Mouse (Mus musculus): ENCODE measurements around the gene Grb10. TPM values are rescaled to one million over a fixed set of nuclear protein-coding genes. Genes with fewer than 3 reads are reported as not detected.

Grb10 gene
- polyA plus RNA-seq, 1 experiment from 2014 or later = 345 TPM

DNA sequence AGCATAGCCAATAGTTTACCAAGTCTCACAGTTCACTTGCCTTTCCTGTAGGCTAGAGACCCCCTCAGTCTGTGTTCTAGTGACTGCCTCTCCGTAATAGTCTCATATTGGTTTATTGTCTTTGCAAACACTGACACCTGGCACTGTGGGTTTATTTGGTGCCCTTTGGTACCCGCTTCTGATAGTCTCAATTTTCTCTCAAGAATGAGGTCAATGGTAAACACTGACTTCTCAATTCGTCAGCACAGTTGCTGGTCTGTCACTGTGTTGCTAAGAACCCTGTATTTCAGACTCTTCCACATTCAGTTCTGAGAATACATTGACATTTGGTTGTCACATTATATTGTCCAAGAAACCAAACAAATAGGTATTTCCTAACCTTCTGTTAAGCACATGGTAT, 150.4 kb downstream of the Grb10 start:
- Histone ChIP-seq H3K27me3 (no peaks in the 10 kb centered on the region), H3K9ac (no peak overlapping the region), H3K4me2 (no peak overlapping the region), H3K4me1 (peaks cover 20% of the 10 kb centered on the region; the same call in 1 of the 2 replicates), H3K27ac (no peak overlapping the region), H3K4me3 (replicated peaks) (no peak overlapping the region), H3K9me3 (no peaks in the 10 kb centered on the region), H3K36me3 (replicated peaks) (no peaks in the 10 kb centered on the region)
- ATAC-seq (ENCODE audit: low FRiP score) = no peak
- WGBS = 86% methylated on average over 3 of the region's 3 CpGs

DNA sequence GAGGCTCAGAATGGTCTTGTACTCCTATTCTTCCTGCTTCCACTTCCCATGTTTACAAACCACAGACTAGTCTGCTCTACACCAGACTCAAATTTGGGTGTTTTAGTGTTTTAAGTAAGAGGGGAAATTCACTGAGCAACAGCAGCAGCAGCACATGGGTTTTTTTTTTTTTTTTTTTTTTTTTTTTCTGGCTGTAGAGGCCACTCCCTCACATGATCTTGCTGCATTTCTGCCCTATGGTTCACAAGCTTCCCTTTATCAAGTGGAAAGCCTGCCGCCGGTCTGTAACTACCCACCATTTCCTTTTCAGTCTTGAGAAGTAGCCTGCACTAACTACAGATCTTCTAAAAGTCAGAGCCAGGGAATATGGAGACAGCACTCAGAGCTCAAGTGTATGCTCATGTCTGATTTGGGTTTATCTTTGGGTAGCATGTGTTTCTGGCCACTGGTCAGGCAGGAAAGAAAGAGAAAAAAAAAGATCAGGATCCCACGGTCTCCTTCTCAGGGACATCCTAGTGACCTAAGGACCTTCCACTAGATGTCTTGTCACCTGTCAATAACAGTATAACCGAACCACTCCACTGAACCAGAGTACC, 152.0 kb downstream of the Grb10 start:
- Histone ChIP-seq H3K27me3 (no peaks in the 10 kb centered on the region), H3K4me2 (no peak overlapping the region), H3K27ac (no peak overlapping the region), H3K4me3 (replicated peaks) (no peak overlapping the region), H3K9me3 (no peaks in the 10 kb centered on the region), H3K4me1 (peaks cover 24% of the 10 kb centered on the region), H3K36me3 (replicated peaks) (no peaks in the 10 kb centered on the region), H3K9ac (no peak overlapping the region)
- no peak for ATAC-seq (ENCODE audit: low FRiP score)
- 56% methylated on average over 4 of the region's 4 CpGs for WGBS

DNA sequence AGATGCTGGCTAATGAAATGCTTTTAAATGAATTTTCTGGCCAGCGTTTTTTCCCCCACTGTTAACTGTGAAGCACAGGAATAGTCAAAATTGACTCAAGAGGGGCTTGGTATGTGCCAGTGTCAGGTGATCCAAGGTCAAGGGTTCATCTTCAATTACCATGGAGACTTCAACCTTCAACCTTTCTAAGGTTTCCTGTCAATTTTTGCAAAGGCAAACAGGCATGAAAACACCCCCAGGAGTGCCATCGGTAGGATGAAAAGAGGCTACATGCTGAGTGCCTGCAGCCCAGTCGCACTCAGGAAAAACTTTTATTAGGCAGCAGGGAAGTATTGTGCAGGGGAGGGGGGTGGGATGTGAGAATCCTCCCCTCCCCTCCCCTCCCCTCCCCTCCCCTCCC, 152.6 kb downstream of the Grb10 start:
- H3K4me3 ChIP-seq (replicated peaks) = no peak overlapping the region
- no peaks in the 10 kb centered on the region for H3K9me3 ChIP-seq
- H3K36me3 ChIP-seq (replicated peaks) = no peaks in the 10 kb centered on the region
- no peak overlapping the region for H3K27ac ChIP-seq
- WGBS = 12% methylated on average over 3 of the region's 3 CpGs
- no peak for ATAC-seq (ENCODE audit: low FRiP score)
- H3K4me2 ChIP-seq = no peak overlapping the region
- no peak overlapping the region for H3K9ac ChIP-seq
- peaks cover 30% of the 10 kb centered on the region for H3K4me1 ChIP-seq
- no peaks in the 10 kb centered on the region for H3K27me3 ChIP-seq

DNA sequence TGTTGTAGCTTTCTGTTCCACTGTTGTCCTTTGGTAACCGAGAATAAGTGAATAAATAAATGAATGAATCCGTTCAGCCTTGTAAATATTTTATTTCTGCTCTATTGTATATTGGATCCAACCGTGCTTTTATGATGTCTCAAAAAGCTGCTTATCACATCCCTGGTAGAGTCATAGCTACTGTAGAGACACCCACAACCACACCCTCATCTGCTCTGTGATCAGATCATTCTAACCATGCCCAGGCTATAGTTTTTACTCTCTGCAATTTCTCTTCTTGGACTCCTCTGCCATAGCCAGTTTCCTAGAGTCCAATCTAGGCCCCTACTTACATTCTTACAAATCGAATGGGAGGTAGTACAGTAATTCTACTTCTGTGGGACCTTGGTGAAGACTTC, 153.2 kb downstream of the Grb10 start:
- H3K4me1 ChIP-seq = peaks cover 30% of the 10 kb centered on the region
- 84% methylated on average over 4 of the region's 4 CpGs for WGBS
- no peak overlapping the region for H3K27ac ChIP-seq

DNA sequence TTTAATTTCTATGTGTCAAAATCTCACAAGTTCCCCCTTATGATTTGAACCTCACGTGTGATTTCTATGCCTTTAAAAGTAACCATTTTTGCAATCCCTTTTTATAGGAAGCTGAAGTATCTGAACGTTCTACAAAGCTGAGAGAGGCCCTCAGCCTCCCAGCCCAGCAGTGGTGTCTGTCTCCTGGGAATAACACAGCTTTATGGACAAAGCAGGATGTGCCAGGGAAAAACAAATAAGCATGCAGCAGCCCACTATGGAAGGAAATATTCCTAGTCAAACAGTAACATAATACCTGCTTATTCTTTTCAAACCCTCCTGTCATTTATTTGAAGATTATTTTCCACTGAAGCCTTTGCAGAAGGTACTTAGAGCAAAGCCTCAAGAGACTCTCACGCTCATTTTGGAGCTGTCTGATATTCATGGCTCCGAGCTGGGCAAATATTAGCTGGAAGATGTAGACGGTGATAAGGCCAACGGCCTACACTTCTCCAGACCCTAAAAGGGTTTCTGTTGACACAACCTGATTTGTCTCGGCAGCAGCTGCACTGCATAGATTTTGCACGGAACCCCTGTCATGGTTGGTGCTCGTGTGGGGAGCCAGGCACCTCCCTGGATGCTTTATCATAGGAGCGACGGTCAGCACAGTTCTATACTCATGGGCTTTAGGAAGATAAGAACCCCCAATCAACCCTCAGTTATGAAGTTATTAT, 153.8 kb downstream of the Grb10 start:
- ATAC-seq (ENCODE audit: low FRiP score) = peak; percentile 37; the same call in 1 of the 2 replicates
- H3K9me3 ChIP-seq = no peaks in the 10 kb centered on the region
- no peak overlapping the region for H3K4me3 ChIP-seq (replicated peaks)
- peak overlapping the region; percentile 66; the same call in 1 of the 2 replicates for H3K27ac ChIP-seq
- no peaks in the 10 kb centered on the region for H3K36me3 ChIP-seq (replicated peaks)
- no peak overlapping the region for H3K9ac ChIP-seq
- peaks cover 12% of the 10 kb centered on the region; the same call in 1 of the 2 replicates for H3K27me3 ChIP-seq
- H3K4me1 ChIP-seq = peaks cover 30% of the 10 kb centered on the region
- H3K4me2 ChIP-seq = no peak overlapping the region
- 66% methylated on average over 11 of the region's 11 CpGs for whole genome bisulfite sequencing

More for the DNA sequence above, 153.2 kb downstream of the Grb10 start:
- Histone ChIP-seq H3K4me2 (no peak overlapping the region), H3K9me3 (no peaks in the 10 kb centered on the region), H3K4me3 (replicated peaks) (no peak overlapping the region), H3K9ac (no peak overlapping the region), H3K27me3 (0 out of 2 replicates have a peak, but pooled peaks cover 6% of the 10 kb centered on the region), H3K36me3 (replicated peaks) (no peaks in the 10 kb centered on the region)
- ATAC-seq (ENCODE audit: low FRiP score) = no peak

DNA sequence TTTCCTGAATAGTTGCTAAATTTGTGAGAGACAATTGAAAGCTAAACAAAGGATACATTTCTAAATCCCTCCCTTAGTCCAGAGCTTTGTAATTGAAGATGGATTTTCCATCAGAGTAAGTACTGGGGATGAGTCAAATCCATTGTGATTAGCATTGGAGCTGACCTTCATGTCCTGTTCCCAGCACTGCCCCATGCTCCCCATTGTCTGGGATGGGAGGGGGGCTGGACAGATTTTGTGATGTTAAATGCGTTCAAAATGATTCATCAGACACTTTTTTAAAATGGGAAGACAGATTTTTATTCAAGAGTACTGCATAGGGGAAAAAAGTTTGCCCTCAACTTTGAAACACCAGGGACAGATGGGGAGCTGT, 156.7 kb downstream of the Grb10 start:
- Histone ChIP-seq H3K4me3 (replicated peaks) (no peak overlapping the region), H3K27ac (no peak overlapping the region), H3K4me1 (peaks cover 48% of the 10 kb centered on the region), H3K9ac (no peak overlapping the region), H3K9me3 (no peaks in the 10 kb centered on the region), H3K36me3 (replicated peaks) (no peaks in the 10 kb centered on the region), H3K4me2 (no peak overlapping the region), H3K27me3 (peaks cover 15% of the 10 kb centered on the region; the same call in 1 of the 2 replicates)
- WGBS = 46% methylated on average over 1 of the region's 1 CpGs
- no peak for ATAC-seq (ENCODE audit: low FRiP score)

DNA sequence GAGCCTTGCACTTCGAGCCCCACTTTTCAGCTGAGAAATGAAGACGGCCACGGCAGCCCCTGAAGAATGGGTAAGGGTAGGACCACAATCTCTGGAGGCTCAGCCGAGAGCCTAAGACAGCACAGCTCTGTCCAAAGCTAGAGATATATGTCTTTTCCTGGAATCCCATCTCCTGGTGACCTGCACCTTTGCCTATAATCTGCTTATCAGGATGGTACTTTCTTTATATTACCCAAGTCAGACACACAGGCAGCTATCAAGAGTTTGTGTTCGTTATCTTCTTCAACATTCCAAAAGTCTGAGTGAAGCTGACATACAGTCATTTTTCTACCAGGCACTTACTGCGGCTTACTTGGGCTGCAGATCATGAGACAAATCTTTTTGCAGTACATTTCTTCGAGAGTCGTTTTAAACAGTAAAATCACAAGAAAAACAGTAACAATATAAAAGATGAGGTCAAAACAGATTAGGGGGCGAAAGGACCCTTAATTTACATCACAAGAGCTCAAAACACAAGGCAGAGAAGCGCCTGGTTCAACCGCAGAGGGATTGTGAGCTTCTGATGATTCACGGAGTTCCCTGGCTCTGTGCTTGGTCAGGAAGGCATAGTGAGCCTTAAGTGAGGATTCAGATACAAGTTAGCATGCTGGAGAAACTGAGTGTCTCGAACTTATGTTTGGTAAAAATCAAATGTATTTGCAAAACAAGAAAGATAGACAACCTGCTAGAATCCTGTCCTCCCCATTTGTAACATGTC, 157.3 kb downstream of the Grb10 start:
- Histone ChIP-seq H3K4me2 (no peak overlapping the region), H3K9me3 (no peaks in the 10 kb centered on the region), H3K9ac (no peak overlapping the region), H3K36me3 (replicated peaks) (no peaks in the 10 kb centered on the region), H3K27me3 (peaks cover 15% of the 10 kb centered on the region; the same call in 1 of the 2 replicates), H3K27ac (0 out of 2 replicates have a peak overlapping the region, but pooled peaks have one; percentile 25), H3K4me1 (peaks cover 48% of the 10 kb centered on the region), H3K4me3 (replicated peaks) (no peak overlapping the region)
- ATAC-seq (ENCODE audit: low FRiP score) = no peak
- WGBS = 29% methylated on average over 13 of the region's 13 CpGs

Other genes starting within 250 kb of the Grb10 start
- gene Fignl1, start 229.7 kb downstream of the Grb10 start, polyA plus RNA-seq (2016; fragmentation: Nextera tagmentation; extraction: Ambion mirVana) = 76.3 and 80.5 TPM in 2 replicates
- 7.3 and 7.7 TPM in 2 replicates for gene Ddc, start 140.5 kb downstream of the Grb10 start, polyA plus RNA-seq (2016; fragmentation: Nextera tagmentation; extraction: Ambion mirVana)

All from forebrain, embryonic 12.5 days (tissue).